Mouse (Mus musculus) T-helper 1 cell (primary cell): ENCODE measurements around the gene Tenm3.

Experiments
- in situ Hi-C: fragments of 300-600 bp; cut with MboI, MseI; formaldehyde crosslinking; loops from one replicate; pipeline ENCODE4 v1.15.1; 2025; ENCODE audit warnings: high pct_unique_total_duplicates

Gene Tenm3

DNA sequence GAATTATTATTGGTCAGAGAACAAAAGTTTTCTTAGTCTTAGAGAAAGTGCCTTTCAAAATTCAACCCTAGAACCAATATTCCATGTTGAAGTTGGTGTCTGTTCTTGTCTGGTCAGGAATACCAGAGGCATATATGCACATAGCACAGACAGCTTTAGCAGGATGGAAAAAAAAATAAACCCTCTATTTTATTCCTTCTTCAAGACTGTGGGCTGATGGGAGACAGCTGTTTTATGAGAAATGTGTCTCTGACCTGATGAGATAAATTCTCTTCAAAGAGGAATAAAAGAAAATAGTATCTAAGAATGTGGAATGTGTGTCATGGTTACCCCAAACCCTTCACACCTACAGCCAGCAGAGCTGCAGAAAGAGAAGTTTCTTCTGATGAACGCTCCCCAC lies 173.4 kb downstream of the Tenm3 start:
- in situ Hi-C loops = no loop called here

GRCm38 (mm10) chr8:48665193-48665592 lies 178.6 kb downstream of the Tenm3 start:
- in situ Hi-C loops = no loop called here

DNA sequence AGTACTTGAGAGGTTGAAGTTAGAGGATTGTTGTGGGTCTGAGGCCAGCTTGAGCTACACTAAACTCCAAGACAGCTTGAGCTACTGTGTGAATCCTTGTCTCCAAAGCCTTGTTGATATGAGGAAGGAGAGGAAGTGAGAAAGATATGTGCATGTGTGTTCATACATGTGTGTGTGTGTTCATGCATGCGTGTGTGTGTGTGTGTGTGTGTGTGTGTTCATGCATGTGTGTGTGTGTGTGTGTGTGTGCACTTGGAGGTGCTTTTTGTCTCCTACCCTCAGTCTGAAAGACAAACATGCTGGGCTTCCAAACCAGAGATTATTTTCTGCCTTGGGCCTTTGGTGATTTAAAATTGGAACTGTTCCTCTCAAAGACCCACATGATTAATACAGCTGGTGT lies 184.5 kb downstream of the Tenm3 start:
- in situ Hi-C loops = no loop called here

DNA sequence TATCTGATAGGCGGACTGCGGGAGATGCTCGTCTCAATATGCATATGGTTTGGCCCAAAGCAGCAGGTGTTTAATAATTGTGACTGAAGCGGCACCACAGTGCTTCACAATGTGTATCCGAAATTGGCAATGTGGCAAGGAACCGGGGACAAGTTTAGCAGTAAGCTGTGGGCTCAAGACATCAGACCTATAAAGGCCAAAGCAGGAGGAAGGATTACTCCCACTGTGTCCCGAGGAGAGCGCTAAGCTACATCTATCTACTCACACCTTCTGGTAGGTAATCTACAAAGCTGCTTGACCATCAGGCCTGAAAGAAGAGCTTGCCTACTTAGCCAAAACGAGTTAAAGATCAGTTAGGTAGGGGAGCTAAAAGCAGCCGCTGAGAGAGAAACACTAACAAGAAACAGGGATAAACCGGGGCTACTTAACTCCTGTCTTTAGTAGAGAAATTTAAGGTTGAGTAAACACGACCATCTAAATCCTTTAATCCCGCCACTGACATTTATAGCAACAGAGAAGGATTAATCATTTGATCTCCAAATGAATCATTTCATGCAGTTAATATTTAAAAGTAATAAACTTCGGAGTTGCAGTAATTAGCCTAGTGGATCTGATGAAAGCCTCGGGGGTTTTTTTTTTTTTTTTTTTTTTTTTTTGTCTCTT lies 188.2 kb downstream of the Tenm3 start:
- in situ Hi-C loops = no loop called here

GRCm38 (mm10) chr8:48649845-48650244 lies 193.9 kb downstream of the Tenm3 start:
- in situ Hi-C loops = no loop called here

DNA sequence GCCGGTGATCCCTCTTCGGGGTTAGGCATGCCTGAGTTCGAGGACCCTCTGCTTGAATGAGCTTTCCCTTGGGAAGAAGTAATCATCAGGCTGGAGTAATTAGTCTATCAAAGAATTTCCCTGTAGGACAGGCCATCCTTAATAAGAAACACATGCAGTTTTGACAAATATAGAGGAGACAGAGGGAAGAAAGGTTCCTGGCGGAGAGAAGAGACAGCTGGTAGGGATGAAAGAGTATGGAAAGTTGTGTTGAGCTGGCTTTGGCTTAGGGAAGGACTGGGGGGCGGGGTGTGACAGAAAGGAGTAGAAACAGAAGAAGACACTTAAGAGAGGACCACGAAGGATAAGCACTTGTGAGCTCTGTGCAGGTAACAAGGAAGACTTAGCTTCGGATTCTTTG lies 194.3 kb downstream of the Tenm3 start:
- in situ Hi-C loops = no loop called here

GRCm38 (mm10) chr8:48646110-48646509 lies 197.6 kb downstream of the Tenm3 start:
- in situ Hi-C loops = no loop called here

DNA sequence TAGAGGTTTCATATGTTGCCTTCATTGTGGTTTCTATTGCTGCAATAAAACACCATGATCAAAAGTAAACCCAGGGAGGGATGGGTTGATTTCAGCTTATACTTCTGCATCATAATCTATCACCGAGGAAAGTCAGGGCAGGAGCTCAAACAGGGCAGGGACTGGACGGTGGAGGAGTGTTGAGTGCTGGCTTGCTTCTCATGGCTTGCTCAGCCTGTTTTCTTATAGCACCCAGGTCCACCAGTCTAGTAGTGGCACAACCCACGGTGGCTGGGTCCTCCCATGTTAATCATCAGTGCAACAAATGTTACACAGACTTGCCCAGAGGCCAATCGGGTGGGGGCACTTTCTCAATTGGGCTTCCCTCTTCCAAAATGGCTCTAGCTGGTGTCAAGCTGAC lies 205.6 kb downstream of the Tenm3 start:
- in situ Hi-C loops = no loop called here

DNA sequence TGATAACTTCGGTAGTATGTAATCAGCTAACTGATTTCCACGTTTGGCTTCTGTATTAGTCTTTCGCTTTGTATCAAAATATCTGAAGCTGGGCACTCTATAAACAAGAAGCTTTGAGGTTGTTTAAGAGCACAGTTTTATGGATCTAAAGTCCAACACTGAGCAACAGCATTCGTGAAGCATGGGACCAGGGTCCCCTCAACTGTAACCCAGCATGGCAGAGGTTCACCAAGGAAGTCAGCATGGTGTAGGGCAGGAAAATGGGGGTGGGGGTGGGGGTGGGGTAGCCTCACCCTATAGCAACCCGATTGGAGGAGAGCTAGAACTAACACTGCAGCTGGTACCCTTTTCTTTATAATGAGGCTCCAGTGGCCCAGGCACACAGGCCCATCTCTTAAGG lies 206.8 kb downstream of the Tenm3 start:
- in situ Hi-C loops = no loop called here

GRCm38 (mm10) chr8:48635815-48636214 lies 207.9 kb downstream of the Tenm3 start:
- in situ Hi-C loops = no loop called here

DNA sequence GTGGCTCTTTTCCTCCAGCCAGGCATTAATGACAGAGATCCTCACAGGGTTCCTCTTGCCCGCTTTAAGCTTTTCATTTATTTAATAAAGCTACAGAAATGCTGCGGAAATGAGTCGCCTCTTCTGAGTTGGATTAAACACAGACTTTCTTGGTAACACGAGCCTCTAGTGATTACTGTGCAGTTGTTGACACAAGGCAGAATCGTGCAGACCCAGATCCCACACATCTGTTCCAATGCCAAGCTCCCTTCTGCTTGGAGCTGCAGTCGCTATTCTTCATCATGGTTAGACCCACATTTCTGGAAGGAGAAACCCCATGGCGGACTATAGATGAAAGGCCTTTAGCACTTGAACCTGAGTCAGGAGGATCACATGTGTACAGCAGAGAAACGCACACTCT lies 210.3 kb downstream of the Tenm3 start:
- in situ Hi-C loops = no loop called here

DNA sequence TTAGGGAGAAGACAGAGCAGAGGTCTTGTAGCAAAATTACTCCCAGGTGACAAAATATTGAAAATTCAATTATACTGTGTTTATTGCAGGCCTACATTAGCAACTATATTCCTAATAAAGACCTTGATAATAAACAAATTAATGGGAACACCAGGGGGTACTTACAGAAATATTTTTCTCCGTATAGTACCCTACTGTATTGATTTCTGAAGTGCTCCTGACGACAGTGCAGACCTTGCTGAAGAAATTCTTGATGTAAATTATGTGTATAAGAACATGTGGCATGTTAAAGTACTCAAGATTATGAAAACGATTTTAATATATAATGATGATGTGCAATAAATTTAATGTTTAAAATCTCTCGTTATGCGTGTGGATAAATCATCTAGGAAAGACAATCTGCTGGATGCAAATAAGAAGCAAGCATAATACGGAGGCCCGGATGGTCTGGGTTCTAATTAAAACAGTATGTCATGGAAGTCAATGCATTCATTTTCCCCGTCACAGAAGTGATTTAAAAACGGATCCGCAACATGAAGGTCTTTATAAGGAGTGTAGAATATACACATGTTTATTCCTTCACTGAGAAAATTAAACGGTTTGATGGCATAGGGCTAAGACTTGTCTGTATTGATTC lies 221.1 kb downstream of the Tenm3 start:
- in situ Hi-C loops = no loop called here

- in situ Hi-C loops = no loop called here
Measured at GRCm38 (mm10) chr8:48615088-48615487, 228.7 kb downstream of the Tenm3 start.

DNA sequence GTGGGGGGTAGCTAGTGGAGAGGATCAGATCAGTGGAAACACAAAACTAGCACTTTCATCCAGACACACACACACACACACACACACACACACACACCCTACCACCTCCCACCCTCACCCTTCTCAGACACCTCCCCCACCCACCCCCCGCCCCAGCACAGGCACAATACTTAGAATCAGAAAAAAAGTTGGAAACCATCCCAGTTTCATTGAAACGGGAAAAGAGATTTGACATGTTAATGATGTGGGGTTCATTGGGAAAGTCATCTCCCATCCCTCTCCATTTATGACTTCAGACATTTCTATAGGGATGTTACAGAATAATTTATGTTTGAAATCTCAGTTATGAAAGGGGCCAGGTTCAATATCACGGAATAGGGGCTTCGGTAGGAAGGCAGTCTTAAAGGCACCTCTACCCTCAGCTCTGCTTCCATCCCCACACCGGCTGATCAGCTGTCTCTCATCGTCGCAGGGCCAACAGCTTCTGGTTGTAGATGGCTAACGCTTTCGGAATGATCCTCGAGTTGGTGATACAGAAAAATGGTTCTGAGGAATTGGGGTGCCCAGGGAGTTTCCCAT lies 231.7 kb downstream of the Tenm3 start:
- in situ Hi-C loops = no loop called here

GRCm38 (mm10) chr8:48611126-48611525 lies 232.6 kb downstream of the Tenm3 start:
- in situ Hi-C loops = no loop called here

DNA sequence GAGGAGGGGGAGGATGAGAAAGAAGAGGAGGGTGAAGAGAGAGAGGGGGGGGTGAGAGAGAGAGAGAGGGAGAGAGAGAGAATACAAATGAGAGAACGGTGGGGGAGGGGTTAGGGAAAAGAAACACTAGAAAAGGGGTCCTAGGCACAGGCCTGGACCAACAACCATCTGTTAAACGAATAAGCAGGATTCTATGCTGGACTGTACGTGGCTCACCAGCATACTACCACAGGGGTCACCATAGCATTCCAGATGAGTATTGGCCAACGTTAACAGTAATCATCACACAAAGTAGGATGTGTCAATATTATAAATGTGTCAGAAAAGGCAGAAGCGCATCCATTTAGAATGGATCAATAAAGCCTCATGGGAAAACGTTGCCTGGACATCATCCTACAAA lies 233.4 kb downstream of the Tenm3 start:
- in situ Hi-C loops = no loop called here

DNA sequence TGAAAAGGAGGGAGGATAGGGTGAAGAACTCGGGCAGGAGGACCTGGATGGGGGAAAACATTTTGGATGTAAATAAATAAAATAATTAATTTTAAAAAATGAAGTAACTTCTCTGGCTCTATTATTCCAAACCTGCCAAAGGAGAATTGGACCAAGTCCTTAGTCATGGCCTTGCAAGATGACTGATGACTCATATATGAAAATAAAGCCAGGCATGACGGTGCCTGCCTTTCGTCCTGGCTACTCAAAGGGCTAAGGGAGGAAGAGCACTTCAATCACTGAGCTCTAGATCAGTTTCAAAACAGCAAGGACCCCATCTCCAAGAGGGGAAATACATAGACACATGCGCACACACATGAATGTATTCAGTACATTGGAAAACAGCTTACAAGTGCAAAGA lies 234.1 kb downstream of the Tenm3 start:
- in situ Hi-C loops = no loop called here

- in situ Hi-C loops = no loop called here
Measured at GRCm38 (mm10) chr8:48604190-48604897, 239.4 kb downstream of the Tenm3 start.

- in situ Hi-C loops = no loop called here
Measured at GRCm38 (mm10) chr8:48603165-48603840, 240.4 kb downstream of the Tenm3 start.

GRCm38 (mm10) chr8:48601621-48602020 lies 242.1 kb downstream of the Tenm3 start:
- in situ Hi-C loops = no loop called here

DNA sequence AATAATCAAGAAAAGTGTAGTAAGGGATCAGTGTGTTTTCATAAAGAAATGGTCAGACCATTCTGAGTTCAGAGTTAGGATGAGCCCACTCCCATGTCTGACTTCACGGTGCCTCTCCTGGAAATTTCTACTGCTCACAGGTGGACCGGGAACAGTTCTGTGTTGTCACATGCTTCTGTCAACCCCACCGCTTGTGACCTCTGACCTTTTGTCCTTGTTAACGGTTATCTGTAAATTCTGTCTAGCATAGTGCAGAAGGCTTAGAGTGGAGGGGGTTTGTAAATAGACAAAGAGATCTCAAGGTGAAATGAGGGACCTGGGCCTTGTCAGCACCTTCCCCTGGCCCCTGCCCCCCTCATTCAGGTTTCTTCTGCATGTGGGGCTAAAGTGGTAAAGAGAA lies 244.7 kb downstream of the Tenm3 start:
- in situ Hi-C loops = no loop called here

- in situ Hi-C loops = no loop called here
Measured at GRCm38 (mm10) chr8:48596332-48596731, 247.4 kb downstream of the Tenm3 start.
